Mouse (Mus musculus) brain, adult 2 months (tissue): ENCODE data around the gene Myef2.

ENCODE experiments used
- DNase-seq: peaks from one replicate; pipeline ENCODE4 v3.0.0; 2011; ENCODE audit warnings: low read depth, low spot score

Myef2 gene

DNA sequence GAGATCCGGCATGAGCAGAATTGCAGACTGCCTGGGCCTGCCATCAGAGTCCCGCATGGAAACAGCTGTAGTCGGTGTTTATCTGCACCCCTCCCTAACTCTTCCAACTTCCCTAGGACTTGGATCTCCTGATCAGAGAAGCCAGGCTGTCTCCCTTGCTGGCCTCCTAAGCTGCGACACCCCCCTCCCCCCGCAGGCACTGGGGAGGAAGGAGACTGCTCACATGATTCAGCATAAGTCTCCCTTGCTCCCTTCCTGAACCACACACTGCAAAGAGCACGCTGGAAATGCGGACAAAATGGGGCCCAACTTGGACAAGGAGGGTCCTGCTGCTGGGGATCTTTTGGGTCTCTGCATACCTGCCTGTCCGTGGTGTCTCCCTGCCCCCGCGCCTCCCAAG, 55.6 kb downstream of the Myef2 start, which contains the start of gene Slc24a5:
Gene Slc24a5, plus strand, starts transcription at position 231 of the 400 bp plus-strand sequence.
- no peak for DNase-seq

DNA sequence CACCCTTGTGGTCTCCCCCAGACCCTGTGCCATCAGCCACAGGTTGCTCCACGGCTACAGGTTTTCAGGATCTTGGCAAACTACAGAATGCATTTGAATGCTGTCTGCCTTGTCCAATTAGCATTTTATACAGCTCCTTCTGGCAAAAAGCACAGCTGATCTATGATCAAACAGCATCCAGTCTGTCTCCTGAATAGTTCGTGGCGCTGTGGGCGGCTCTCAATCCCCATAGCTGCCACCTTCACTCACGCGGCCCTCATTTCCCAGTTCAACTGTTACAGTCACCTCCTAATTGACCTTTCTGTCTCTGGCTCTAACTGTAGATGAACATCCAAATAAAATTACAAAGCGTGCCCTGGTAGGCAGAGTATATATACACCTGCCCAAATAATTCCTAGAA, 56.1 kb downstream of the Myef2 start:
- DNase-seq: peak; percentile 21

DNA sequence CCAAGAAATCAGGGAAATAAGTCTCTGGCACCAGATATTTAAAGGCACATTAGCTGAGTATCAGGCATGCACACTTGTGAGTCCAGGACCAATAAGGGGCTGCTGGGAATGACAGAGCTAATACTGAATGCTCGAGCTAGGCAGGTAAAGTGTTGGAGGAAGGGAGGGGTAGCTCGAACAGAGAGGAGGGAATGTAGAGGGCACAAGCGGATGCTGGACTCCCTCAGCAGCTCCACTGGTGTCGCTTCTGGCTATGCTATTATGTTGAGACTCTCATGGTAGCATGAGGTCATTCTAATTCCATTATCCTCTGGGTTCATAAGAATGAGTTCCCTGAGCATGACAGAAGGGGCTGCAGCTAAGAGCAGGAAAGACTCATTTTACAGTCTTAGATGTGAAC, 60.5 kb downstream of the Myef2 start:
- DNase-seq: no peak

DNA sequence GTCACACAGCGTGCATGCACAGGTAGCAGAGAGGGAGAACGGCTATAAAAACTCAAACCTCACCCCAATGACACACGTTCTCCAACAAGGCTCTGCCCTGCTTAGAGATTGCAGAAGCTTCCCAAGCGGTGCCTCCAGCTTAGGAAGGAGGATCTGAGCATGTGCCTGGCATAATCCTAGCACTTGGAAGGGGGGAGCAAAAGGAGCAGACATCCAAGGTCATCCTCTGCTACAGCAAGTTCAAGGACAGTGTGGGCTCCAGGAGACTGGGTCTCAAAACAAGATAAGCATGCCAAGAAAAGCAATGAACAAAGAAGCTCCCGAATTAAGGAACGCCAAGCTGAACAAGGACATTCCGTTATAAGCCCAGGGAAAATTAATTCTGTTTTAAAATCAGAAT, 62.0 kb downstream of the Myef2 start:
- DNase-seq: no peak

DNA sequence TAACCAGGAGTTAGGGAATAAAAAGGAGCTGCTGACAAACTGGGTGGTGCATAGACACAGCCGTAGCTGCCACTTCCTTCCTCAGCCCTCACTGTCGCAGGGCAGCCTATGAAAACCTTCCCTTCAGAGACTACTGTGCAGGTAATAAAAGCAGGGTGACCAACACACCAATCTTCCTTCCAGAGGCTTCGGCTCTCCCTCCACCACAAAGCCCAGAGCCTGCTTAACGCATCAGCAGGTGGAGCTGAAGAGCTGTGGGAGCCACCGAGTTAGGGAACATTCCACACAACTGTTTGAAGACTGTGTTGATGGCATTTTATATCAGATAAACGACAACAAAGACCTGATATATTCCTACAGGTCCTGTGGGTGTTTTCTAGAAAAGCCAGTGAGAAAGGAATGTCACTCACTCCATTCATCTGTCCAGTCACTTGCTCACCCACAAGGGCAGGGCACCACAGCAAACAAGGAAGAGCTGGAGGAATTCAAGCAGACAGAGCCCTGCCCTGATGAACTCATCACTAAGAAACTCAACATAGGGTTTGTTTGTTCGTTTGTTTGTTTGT, 66.1 kb downstream of the Myef2 start:
- DNase-seq: peak; percentile 68

DNA sequence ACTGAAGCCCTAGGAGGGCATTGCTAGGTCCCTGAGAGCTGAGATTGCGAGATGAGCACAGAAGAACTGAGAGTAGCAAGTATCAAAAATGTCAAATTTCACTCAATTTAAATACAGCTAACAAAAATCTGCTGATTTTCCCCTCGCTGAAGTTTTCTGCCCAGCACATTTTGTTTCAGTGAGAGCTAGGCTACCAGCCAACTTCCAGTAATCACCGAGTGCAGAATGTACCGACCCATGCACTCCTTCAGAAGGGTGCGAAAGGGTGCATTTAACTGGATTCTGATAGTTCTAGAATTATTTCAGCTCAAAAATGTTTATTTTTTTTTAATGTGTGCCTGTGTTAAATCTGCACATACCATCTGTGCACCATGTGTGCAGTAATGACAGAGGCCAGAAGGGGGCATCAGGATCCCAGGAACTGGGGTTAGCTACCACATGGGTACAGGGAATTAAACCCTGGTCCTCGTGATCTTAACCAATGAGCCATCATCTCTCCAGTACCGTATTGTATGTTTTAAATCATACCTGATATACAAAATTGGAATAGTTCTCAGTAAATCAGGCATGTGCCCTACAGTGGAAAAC, 68.1 kb downstream of the Myef2 start:
- DNase-seq: peak; percentile 39
